Mouse (Mus musculus) lung, postnatal 0 days (tissue): Measurements from ENCODE around the gene Eaf2. TPM values are rescaled to one million over a fixed set of nuclear protein-coding genes. Genes with fewer than 3 reads are reported as not detected.

Experiments used
- ATAC-seq: fragments of 200-750 bp; cut with Nextera tagmentation; 2 replicates; pipeline ENCODE4 v1.8.0; 2017; ENCODE audit warnings: moderate library complexity
- DNase-seq: peaks from one replicate; pipeline ENCODE4 v3.0.0-alpha.2; 2016; ENCODE audit warnings: low spot score
- H3K27ac ChIP-seq: fragments of 300-500 bp; sonication (generic); 2 replicates; pipeline ENCODE4 v1.5.1; 2014; ENCODE audit warnings: antibody characterized with exemption, mild to moderate bottlenecking, low read length, mixed read lengths
- H3K27me3 ChIP-seq: fragments of 300-500 bp; sonication (generic); replicated peaks from 2 replicates; pipeline ENCODE4 v1.6.1; 2014; ENCODE audit warnings: low read length, mixed read lengths; ENCODE audit not compliant: insufficient read depth
- H3K36me3 ChIP-seq: fragments of 300-500 bp; sonication (generic); 2 replicates; pipeline ENCODE4 v1.6.1; 2014; ENCODE audit warnings: low read length, mixed read lengths; ENCODE audit not compliant: insufficient read depth
- H3K4me1 ChIP-seq: fragments of 300-500 bp; sonication (generic); 2 replicates; pipeline ENCODE4 v1.6.1; 2014; ENCODE audit warnings: antibody characterized with exemption, low read depth, low read length, mixed read lengths; ENCODE audit not compliant: insufficient read depth
- H3K4me2 ChIP-seq: fragments of 300-500 bp; sonication (generic); replicated peaks from 2 replicates; pipeline ENCODE4 v1.6.1; 2014; ENCODE audit warnings: low read depth, mild to moderate bottlenecking, low read length, moderate library complexity, mixed read lengths
- H3K4me3 ChIP-seq: fragments of 300-500 bp; sonication (generic); 2 replicates; pipeline ENCODE4 v1.5.1; 2014; ENCODE audit warnings: low read depth, low read length
- H3K9ac ChIP-seq: fragments of 300-500 bp; sonication (generic); replicated peaks from 2 replicates; pipeline ENCODE4 v1.6.1; 2014; ENCODE audit warnings: low read depth, mild to moderate bottlenecking
- H3K9me3 ChIP-seq: fragments of 300-500 bp; sonication (generic); 2 replicates; pipeline ENCODE4 v1.6.1; 2016; ENCODE audit warnings: low read length, mixed read lengths
- CTCF ChIP-seq: IDR thresholded peaks from 2 replicates; pipeline ENCODE4 v1.5.1; 2016; ENCODE audit warnings: antibody characterized with exemption, mild to moderate bottlenecking
- EP300 ChIP-seq: IDR thresholded peaks from 2 replicates; pipeline ENCODE4 v1.6.1; 2016; ENCODE audit warnings: antibody characterized with exemption, mild to moderate bottlenecking, control low read depth
- WGBS: fragments of 180-500 bp; shearing (Covaris S2); extraction: QIAGEN DNeasy Blood & Tissue Kit; methylation state at CpG from one replicate; pipeline ENCODE4 v1.1.7; 2014; 5-methylcytosine and 5-hydroxymethylcytosine counted together
- microRNA-seq: library from miRNA; unstranded; fragments of <30 nt; microRNA quantifications from one replicate; pipeline ENCODE4, GENCODE M21; 2016
- polyA plus RNA-seq: library from polyadenylated mRNA; unstranded; fragments of >200 nt; fragmentation: Nextera tagmentation; extraction: Ambion mirVana; gene quantifications from 2 replicates; pipeline ENCODE4 v1.2.1, GENCODE M21; 2015

Eaf2 gene
- polyA plus RNA-seq, 1 experiment from 2014 or later, result 0.95 TPM

- WGBS, result 50% methylated on average over 8 of the region's 8 CpGs
- no peak overlapping the region for H3K9ac ChIP-seq
- TF ChIP-seq EP300 (no peak), CTCF (no peak)
- no peaks in the 10 kb centered on the region for H3K27me3 ChIP-seq
- H3K4me3 ChIP-seq, result no peak overlapping the region
- H3K9me3 ChIP-seq, result no peaks in the 10 kb centered on the region
- no peaks in the 10 kb centered on the region for H3K4me1 ChIP-seq
- no peak overlapping the region for H3K27ac ChIP-seq
- no peak for ATAC-seq
- no peak overlapping the region for H3K4me2 ChIP-seq
- DNase-seq, result no peak
- H3K36me3 ChIP-seq, result no peaks in the 10 kb centered on the region
These were observed 131.2 kb downstream of the Eaf2 start for GRCm38 (mm10) chr16:36743580-36743979.

Small RNA genes lying within 50 kb of the gene (microRNA-seq; reads per million reads assigned to microRNA genes)
- not detected for gene Gm22617

Other genes with a start within 250 kb of the Eaf2 start
- 1.9 and 2.6 TPM in 2 replicates for gene Cd86, start 208.9 kb downstream of the Eaf2 start, polyA plus RNA-seq
- 8.8 and 10.7 TPM in 2 replicates for gene Ildr1, start 181.0 kb downstream of the Eaf2 start, polyA plus RNA-seq
- 57.3 and 75.1 TPM in 2 replicates for gene Slc15a2, start 90.0 kb downstream of the Eaf2 start, polyA plus RNA-seq
- 11.8 and 13.1 TPM in 2 replicates for gene Iqcb1, start 46.6 kb downstream of the Eaf2 start, polyA plus RNA-seq
- 114 and 120 TPM in 2 replicates for gene Golgb1, start 137 bp upstream of the Eaf2 start, polyA plus RNA-seq
- 11.4 and 12.6 TPM in 2 replicates for gene Hcls1, start 60.0 kb upstream of the Eaf2 start, polyA plus RNA-seq
- 0.10 and 0.12 TPM in 2 replicates for gene Fbxo40, start 115.5 kb upstream of the Eaf2 start, polyA plus RNA-seq
- gene Polq, start 136.8 kb upstream of the Eaf2 start, polyA plus RNA-seq, result 0.38 and 0.58 TPM in 2 replicates